Mouse (Mus musculus) forebrain, embryonic 14.5 days (tissue): Measurements from ENCODE around the gene Ppbp. TPM values are rescaled to one million over a fixed set of nuclear protein-coding genes. Genes with fewer than 3 reads are reported as not detected.

Source experiments
- ATAC-seq: fragments of 200-750 bp; cut with Nextera tagmentation; 2 replicates; pipeline ENCODE4 v1.8.0; 2017; ENCODE audit warnings: mild to moderate bottlenecking, moderate library complexity
- DNase-seq: peaks from one replicate; pipeline ENCODE4 v3.0.0-alpha.2; 2015; ENCODE audit warnings: low spot score
- H3K27ac ChIP-seq: fragments of 300-500 bp; sonication (generic); 2 replicates; pipeline ENCODE4 v1.5.1; 2014; ENCODE audit warnings: low read depth, mild to moderate bottlenecking, control low read depth, low read length, moderate library complexity
- H3K27me3 ChIP-seq: fragments of 300-500 bp; sonication (generic); replicated peaks from 2 replicates; pipeline ENCODE4 v1.6.1; 2014; ENCODE audit warnings: low read length, control low read depth, mixed read lengths; ENCODE audit not compliant: control insufficient read depth, insufficient read depth
- H3K36me3 ChIP-seq: fragments of 300-500 bp; sonication (generic); 2 replicates; pipeline ENCODE4 v1.6.1; 2014; ENCODE audit warnings: low read length, control low read depth; ENCODE audit not compliant: control insufficient read depth, insufficient read depth
- H3K4me1 ChIP-seq: fragments of 300-500 bp; sonication (generic); 2 replicates; pipeline ENCODE4 v1.6.1; 2014; ENCODE audit warnings: antibody characterized with exemption, low read length, control low read depth; ENCODE audit not compliant: control insufficient read depth, insufficient read depth
- H3K4me2 ChIP-seq: fragments of 300-500 bp; sonication (generic); 2 replicates; pipeline ENCODE4 v1.6.1; 2014; ENCODE audit warnings: mild to moderate bottlenecking, control low read depth, low read length
- H3K4me3 ChIP-seq: fragments of 300-500 bp; sonication (generic); 2 replicates; pipeline ENCODE4 v1.5.1; 2014; ENCODE audit warnings: low read depth, low read length, control low read depth
- H3K9ac ChIP-seq: fragments of 300-500 bp; sonication (generic); 2 replicates; pipeline ENCODE4 v1.6.1; 2014; ENCODE audit warnings: mild to moderate bottlenecking, low read length, control low read depth, moderate library complexity
- H3K9me3 ChIP-seq: fragments of 300-500 bp; sonication (generic); replicated peaks from 2 replicates; pipeline ENCODE4 v1.6.1; 2016; ENCODE audit warnings: low read length, control low read depth, mixed read lengths; ENCODE audit not compliant: control insufficient read depth
- WGBS: fragments of 180-500 bp; shearing (Covaris S2); extraction: QIAGEN DNeasy Blood & Tissue Kit; methylation state at CpG from one replicate; pipeline ENCODE4 v1.1.7; 2014; 5-methylcytosine and 5-hydroxymethylcytosine counted together
- polyA plus RNA-seq: library from polyadenylated mRNA; unstranded; fragments of >200 nt; fragmentation: Nextera tagmentation; extraction: Ambion mirVana; gene quantifications from 2 replicates; pipeline ENCODE4 v1.2.1, GENCODE M21; 2014

The Ppbp gene
- 0.85 and 0.95 TPM in 2 replicates for polyA plus RNA-seq

DNA sequence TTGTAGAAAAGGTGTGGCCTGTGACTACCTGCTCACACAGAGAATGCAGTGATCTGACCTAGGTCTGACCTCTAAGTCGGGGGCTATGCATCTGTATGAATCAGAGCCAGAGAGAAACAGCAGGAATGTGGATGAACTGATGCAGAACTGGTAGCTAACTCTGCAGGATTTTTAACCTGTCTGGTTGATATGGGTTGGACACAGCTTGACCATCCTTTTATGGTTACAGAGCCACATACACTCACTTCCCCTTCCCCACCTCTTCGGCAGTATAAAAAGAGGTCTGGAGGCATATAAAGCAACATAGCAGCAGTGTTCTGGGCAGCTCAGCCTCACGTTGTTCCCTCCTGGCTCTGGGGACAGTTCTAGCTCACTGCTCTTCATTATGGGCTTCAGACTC lies at the start of gene Ppbp:
TSS of gene Ppbp (plus strand) at position 301 of the 400 bp plus-strand sequence.
- H3K27me3 ChIP-seq, result no peaks in the 10 kb centered on the region
- ATAC-seq, result no peak
- no peak within 1 kb of the TSS for H3K9ac ChIP-seq
- no peaks in the 10 kb centered on the region for H3K36me3 ChIP-seq
- H3K4me3 ChIP-seq, result no peak within 1 kb of the TSS
- no peak for DNase-seq
- H3K27ac ChIP-seq, result no peak within 1 kb of the TSS
- no peaks in the 10 kb centered on the region for H3K9me3 ChIP-seq
- no peaks in the 10 kb centered on the region for H3K4me1 ChIP-seq
- no peak within 1 kb of the TSS for H3K4me2 ChIP-seq
- 73% methylated on average over 3 of the region's 3 CpGs for WGBS

DNA sequence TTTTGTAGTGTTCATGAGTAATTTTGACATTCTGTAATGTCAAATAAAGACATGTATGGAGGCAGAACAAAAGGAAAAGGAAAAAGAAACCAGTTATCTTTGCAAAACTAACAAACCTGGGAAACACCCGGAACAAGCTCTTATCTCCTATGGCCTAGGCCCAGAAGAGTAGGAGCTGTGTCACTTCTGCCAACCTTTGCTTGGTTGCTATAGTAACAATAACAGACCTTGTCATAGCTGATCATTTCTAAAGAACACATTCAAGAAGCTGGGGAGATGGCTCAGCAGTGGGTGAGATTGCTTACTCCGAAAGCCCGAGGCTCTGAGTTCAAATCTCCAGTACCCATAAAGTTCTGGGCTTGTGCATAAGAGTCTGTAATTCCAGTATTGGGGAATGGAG lies 45.7 kb upstream of the Ppbp start:
- Histone ChIP-seq H3K4me2 (no peak overlapping the region), H3K4me3 (no peak overlapping the region), H3K27me3 (no peaks in the 10 kb centered on the region), H3K27ac (no peak overlapping the region), H3K4me1 (no peaks in the 10 kb centered on the region), H3K9me3 (no peaks in the 10 kb centered on the region), H3K9ac (no peak overlapping the region), H3K36me3 (no peaks in the 10 kb centered on the region)
- no peak for ATAC-seq
- 91% methylated on average over 3 of the region's 3 CpGs for WGBS
- no peak for DNase-seq

DNA sequence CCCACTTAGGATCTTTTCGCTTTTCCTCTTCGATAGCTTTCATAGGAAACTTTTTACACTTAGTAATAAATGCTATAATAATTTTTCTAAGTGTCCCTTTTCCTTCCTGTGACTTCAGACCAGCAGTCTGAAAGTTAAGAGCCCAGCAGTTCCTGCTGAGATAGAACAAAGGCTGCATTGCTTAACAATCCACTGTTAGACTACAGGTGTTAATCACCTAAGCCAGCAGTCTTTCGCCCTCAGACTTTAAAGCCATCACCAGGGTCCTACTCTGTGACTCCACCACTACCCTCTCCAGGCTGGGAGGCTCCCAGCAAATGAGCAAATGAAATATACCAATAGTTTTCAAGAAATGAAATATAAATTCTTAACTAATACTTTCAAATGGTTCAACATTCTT lies 40.1 kb upstream of the Ppbp start:
- no peak overlapping the region for H3K9ac ChIP-seq
- no peak for ATAC-seq
- no peak overlapping the region for H3K27ac ChIP-seq
- no peaks in the 10 kb centered on the region for H3K27me3 ChIP-seq
- H3K4me2 ChIP-seq, result no peak overlapping the region
- no peak for DNase-seq
- H3K9me3 ChIP-seq, result no peaks in the 10 kb centered on the region
- H3K4me1 ChIP-seq, result no peaks in the 10 kb centered on the region
- no peak overlapping the region for H3K4me3 ChIP-seq
- no peaks in the 10 kb centered on the region for H3K36me3 ChIP-seq
- WGBS, result 79% methylated on average over 3 of the region's 3 CpGs

DNA sequence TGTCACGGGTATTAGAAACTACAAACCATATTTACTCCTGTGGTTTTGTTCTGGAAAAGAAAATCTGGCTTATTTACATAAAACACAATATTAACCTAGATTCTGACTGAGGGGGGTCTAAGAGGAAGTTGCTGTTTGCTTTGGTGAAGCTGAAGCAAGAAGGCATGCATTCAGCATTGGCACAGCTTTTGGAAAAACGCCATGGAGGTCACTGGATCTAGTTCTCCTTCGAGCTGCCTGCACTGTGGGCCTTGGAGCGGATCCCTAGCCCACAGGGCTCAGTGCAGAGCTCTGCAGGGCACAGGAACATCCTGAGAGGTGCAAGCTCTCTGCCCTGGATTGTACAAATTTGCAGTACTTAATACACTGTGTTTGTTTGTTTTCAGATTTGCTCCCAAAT lies 36.8 kb upstream of the Ppbp start:
- H3K27me3 ChIP-seq, result no peaks in the 10 kb centered on the region
- 80% methylated on average over 4 of the region's 4 CpGs for WGBS
- no peak overlapping the region for H3K4me2 ChIP-seq
- H3K36me3 ChIP-seq, result no peaks in the 10 kb centered on the region
- no peaks in the 10 kb centered on the region for H3K4me1 ChIP-seq
- H3K4me3 ChIP-seq, result no peak overlapping the region
- DNase-seq (no peak), ATAC-seq (no peak)
- H3K27ac ChIP-seq, result no peak overlapping the region
- no peak overlapping the region for H3K9ac ChIP-seq
- H3K9me3 ChIP-seq, result no peaks in the 10 kb centered on the region

DNA sequence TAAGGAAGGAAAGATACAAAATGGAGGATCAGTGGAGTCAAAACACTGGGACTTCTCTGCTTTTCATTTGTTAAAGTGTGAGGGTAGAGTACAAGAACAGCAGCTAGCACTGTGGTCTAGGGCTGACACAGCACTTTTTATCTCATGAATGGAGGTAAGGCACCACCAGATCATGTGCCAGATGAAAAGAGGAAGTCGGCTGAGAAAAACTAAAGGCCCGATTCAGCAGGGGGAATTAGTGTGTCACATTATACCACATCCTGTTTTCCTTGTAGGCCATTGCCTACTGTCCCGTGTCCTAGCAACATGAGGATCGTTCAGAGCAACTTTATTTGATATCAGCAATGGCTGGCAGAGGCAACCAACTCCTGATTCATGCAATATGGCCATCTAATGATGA lies 26.3 kb upstream of the Ppbp start:
- ATAC-seq (no peak), DNase-seq (no peak)
- Histone ChIP-seq H3K9me3 (no peaks in the 10 kb centered on the region), H3K27me3 (no peaks in the 10 kb centered on the region), H3K4me2 (no peak overlapping the region), H3K27ac (no peak overlapping the region), H3K36me3 (no peaks in the 10 kb centered on the region), H3K9ac (no peak overlapping the region), H3K4me3 (no peak overlapping the region), H3K4me1 (no peaks in the 10 kb centered on the region)
- WGBS, result 77% methylated on average over 4 of the region's 4 CpGs

DNA sequence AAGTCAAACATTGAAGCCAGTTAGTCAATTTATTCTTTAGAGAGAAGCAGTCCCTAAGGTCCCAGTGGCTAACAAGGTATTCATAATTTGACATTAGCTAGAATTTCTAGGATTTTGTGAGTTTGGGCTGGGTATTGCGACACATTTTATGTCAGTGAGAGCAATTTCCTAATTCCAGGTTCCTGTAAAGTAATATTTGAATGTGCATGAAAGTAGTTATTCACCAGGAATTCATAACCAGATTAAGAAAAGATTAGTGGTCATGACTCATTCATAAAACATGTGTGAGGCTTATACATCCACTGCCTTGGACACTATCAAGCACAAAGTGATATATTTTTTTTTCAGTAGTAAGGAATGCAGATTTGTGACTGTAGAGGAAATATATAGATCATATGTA lies 14.4 kb upstream of the Ppbp start:
- H3K36me3 ChIP-seq, result no peaks in the 10 kb centered on the region
- H3K4me1 ChIP-seq, result peaks cover 6% of the 10 kb centered on the region; the same call in 1 of the 2 replicates
- no peak overlapping the region for H3K4me3 ChIP-seq
- DNase-seq (no peak), ATAC-seq (no peak)
- no peak overlapping the region for H3K9ac ChIP-seq
- H3K27me3 ChIP-seq, result peaks cover 2% of the 10 kb centered on the region; the same call in 1 of the 2 replicates
- H3K27ac ChIP-seq, result no peak overlapping the region
- H3K9me3 ChIP-seq, result no peaks in the 10 kb centered on the region
- no peak overlapping the region for H3K4me2 ChIP-seq
- WGBS, result 93% methylated on average over 1 of the region's 1 CpGs

DNA sequence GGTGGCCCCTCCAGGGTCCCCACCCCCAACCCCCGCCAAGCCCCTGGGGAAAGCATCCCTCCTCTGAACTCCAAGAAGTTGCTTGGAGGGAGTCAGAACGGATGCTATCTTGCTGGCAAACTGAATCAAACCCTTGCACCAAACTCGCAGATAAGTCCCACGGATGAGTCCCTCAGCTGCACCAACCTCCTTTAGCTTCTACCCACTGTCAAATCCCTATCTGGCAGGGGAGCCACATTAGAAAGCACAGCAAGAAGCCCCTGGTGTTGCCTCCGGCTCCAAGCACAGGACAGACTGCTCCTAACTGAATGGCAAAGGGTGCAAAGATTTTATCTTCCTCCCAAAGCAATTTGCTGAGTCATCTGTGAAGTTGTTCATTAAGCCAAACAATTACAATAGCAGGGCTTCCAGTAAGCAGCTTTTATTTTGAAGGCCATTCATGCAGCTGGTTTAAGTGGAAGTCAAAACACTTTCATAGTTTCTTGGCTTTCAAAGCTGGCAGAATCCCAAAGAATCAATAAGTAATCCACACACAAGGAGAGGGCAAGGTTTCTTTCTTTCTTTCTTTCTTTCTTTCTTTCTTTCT lies 10.2 kb upstream of the Ppbp start:
- ATAC-seq, result no peak
- no peaks in the 10 kb centered on the region for H3K9me3 ChIP-seq
- H3K9ac ChIP-seq, result no peak overlapping the region
- H3K4me2 ChIP-seq, result no peak overlapping the region
- H3K36me3 ChIP-seq, result no peaks in the 10 kb centered on the region
- peaks cover 8% of the 10 kb centered on the region; the same call in 1 of the 2 replicates for H3K4me1 ChIP-seq
- H3K4me3 ChIP-seq, result no peak overlapping the region
- WGBS, result 31% methylated on average over 5 of the region's 5 CpGs
- peaks cover 12% of the 10 kb centered on the region; the same call in 1 of the 2 replicates for H3K27me3 ChIP-seq
- peak; percentile 50 for DNase-seq
- H3K27ac ChIP-seq, result no peak overlapping the region

DNA sequence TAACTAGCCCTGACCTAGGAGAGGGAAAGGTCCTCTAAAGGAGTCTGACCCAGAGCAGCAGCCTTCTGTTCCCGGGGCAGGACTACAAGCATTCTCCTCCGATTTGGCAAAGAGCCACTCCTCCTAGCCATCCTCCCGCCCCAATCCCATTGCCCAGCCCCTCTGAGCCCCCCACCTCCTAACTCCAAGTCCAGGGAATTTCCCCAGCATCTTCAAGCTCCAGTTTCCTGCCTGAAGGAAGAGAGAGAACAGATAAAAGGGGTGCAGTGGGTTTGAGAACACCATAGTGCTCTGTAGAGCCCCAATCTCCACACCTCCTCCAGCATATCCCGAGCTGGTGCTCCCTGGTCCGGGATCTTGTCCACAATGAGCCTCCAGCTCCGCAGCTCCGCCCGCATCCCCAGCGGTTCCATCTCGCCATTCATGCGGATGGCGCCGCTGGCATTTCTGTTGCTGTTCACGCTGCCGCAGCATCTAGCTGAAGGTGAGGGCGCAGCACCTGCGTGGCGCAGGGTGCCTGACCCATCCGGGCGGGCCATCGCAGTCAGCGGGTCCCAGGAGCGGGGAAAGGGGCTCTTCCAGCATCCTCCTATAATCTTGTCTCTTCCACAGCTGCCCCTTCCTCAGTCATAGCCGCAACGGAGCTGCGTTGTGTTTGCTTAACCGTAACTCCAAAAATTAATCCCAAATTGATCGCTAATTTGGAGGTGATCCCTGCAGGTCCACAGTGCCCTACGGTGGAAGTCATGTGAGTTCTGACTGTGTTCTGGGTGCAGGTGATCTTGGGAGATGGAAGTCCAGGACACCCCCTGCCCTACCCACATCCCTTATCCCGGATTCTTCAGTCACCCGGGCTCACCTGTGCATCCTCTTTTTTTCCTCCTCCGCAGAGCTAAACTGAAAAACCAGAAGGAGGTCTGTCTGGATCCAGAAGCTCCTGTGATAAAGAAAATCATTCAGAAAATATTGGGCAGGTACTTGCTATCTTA lies 8.9 kb upstream of the Ppbp start, which contains the start of gene Cxcl5:
TSS of gene Cxcl5 (plus strand) at position 284 of the 989 bp plus-strand sequence.
- peak; percentile 69 for ATAC-seq
- H3K27ac ChIP-seq, result no peak within 1 kb of the TSS
- peak; percentile 45 for DNase-seq
- peaks cover 8% of the 10 kb centered on the region; the same call in 1 of the 2 replicates for H3K4me1 ChIP-seq
- WGBS, result 3% methylated on average over 32 of the region's 32 CpGs
- H3K36me3 ChIP-seq, result no peaks in the 10 kb centered on the region
- peak within 1 kb of the TSS; percentile 34 for H3K4me3 ChIP-seq
- H3K4me2 ChIP-seq, result peak within 1 kb of the TSS; percentile 68
- H3K9ac ChIP-seq, result peak within 1 kb of the TSS; percentile 67
- no peaks in the 10 kb centered on the region for H3K9me3 ChIP-seq
- H3K27me3 ChIP-seq, result peaks cover 12% of the 10 kb centered on the region; the same call in 1 of the 2 replicates
